Mouse (Mus musculus): ENCODE measurements at regions not wholly inside any gene's neighbourhood (a gene's known extent, or its start where the extent isn't known, plus 50 kb on each side); places are given as distances from the start of the nearest gene placed in this dataset.

DNA sequence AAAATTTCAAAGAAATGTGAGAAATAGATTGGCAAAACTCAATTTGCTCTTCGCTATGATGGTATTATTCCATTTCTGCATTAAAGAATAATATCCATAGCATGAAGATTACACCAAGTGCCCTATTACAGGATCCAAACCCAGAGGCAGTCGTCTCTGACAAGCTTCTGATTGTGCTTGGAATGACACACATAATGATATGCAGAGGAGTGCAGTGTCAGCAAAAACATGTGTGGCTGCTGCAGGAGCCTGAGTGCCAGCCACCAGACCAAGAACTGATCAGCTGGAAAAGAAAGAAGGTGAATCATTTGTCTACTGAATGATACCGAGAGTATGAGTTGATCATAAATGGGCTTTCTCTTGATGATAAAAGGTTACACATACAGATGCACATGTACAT, 137.3 kb downstream of the Il15 start:
- CTCF ChIA-PET = no interaction called here
- POLR2A ChIA-PET = no interaction called here

DNA sequence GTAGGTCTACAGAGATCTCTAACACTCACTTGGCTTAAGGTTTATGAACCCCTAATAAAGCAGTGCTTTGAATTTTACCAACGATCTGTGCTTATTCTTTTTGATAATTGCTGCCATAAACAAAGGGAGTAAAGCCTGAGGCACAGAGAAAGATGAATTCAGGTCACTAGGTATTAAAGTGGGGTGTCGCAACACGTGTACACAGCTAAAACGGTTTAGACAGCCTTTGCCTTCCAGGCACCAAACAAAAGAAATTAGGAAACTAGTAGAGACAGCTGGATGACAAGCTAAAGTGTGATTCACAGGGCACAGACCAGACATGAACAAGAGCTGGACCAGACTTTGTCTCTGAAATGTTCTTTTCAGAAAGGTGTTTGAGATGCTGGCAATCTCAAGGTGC, 140.8 kb downstream of the Il15 start:
- CTCF ChIA-PET = no interaction called here
- POLR2A ChIA-PET = no interaction called here

GRCm38 (mm10) chr8:82260613-82261012, 142.4 kb downstream of the Il15 start:
- ChIA-PET POLR2A (no interaction called here), CTCF (no interaction called here)

GRCm38 (mm10) chr8:82255815-82256214, 147.2 kb downstream of the Il15 start:
- ChIA-PET POLR2A (no interaction called here), CTCF (interaction anchor here in 1 of 4 experiments (0.8 kb wide), 1 partner anchor 28 kb away, joined by 3 read pairs; no protein-coding TSS in a partner anchor)

DNA sequence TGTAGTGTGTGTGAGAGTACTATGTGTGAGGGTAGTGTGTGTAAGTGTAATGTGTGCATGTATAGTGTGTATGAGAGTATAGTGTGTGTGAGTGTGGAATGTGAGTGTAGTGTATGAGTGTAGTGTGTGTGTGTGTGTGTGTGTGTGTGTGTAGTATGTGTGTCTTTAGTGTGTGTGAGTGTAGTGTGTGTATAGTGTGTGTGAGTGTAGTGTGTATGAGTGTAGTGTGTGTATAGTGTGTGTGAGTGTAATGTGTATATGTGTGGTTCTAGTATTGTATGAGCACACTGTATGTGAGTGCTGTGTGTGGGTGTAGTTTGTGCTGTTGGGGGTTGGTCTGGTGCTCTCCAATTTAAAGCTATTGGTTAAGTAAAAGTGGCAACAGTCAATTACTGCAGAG, 150.6 kb downstream of the Il15 start:
- ChIA-PET CTCF (no interaction called here), POLR2A (no interaction called here)

DNA sequence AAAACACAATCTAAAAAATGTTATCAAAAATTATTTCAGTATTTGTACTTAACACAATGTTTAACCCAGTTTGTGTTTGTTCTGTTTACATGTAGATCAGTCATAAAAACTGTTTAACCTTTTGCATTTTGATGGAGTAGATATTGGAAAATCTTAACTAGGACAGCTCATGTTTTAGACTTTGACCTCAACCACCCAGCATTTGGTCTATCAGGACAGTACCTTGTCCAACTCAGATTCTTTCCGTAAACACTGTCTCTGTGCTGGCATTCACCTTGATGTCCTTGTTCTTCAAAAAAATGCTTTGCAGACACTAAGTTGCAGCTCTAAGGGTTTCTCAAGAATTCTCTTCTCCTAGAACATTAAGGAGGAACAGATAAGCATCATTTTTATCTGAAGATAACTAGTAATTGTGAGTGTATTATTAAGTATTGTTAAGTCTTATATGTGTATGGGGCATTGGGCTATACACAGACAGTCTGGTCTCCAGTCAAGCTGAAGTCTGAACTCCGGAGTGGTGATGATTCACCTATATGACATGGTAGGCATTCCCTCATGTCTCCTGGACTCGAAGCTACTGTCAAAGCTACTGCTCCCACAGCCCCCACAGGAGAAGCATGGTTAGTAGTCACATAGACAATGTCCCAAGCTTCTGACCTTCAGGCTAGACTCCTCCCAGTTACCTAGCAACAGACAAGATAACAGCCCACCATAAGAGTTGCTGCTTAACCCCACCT, 153.0 kb downstream of the Il15 start:
- ChIA-PET POLR2A (no interaction called here), CTCF (no interaction called here)

- ChIA-PET POLR2A (no interaction called here), CTCF (no interaction called here)
Measured at GRCm38 (mm10) chr8:82244076-82244475, 158.9 kb downstream of the Il15 start.

GRCm38 (mm10) chr8:82229883-82230282, 173.1 kb downstream of the Il15 start:
- POLR2A ChIA-PET = no interaction called here
- CTCF ChIA-PET = no interaction called here

GRCm38 (mm10) chr8:82201746-82202145, 201.3 kb downstream of the Il15 start:
- ChIA-PET CTCF (no interaction called here), POLR2A (no interaction called here)

DNA sequence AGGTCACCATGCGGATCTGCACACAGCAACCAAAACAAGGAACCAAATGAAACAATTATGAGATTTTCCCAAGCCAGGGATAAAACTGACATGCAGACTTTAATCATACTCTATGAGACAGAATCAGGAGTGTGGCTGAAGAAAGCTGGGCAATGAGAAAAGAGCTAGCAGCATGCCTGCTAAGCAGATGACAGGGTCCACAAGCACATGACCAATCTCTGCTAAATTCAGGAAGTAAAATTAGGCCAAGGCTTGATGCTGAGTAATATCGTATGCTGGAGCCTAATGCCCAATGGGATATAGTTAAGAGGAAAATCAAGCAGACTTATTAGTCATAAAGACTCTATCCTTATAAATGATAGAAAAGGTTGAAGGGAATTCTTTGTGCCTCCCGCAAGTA, 202.8 kb downstream of the Il15 start:
- ChIA-PET CTCF (no interaction called here), POLR2A (no interaction called here)

DNA sequence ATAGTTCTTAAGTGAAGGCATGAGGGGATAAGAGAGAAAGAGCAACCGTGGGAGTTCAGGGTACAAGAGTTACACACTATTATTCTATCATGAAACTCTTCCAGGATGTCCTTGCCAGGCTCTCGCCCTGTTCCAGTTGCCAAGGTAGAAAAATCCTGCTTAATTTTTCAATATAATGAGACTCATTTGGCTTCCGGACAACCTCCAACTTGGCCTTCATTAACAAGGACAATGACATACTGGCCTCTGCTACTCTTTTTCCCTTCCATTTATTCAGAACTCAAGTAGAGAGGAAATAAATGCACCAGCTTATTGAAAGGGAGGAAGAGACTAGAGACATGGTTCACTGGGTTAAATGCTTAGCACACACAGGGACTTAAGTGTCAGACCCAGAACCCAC, 206.5 kb downstream of the Il15 start:
- ChIA-PET POLR2A (no interaction called here), CTCF (no interaction called here)

GRCm38 (mm10) chr8:82195112-82195511, 207.9 kb downstream of the Il15 start:
- ChIA-PET POLR2A (no interaction called here), CTCF (no interaction called here)

- ChIA-PET POLR2A (no interaction called here), CTCF (no interaction called here)
Measured at GRCm38 (mm10) chr8:82191011-82191410, 212.0 kb downstream of the Il15 start.

DNA sequence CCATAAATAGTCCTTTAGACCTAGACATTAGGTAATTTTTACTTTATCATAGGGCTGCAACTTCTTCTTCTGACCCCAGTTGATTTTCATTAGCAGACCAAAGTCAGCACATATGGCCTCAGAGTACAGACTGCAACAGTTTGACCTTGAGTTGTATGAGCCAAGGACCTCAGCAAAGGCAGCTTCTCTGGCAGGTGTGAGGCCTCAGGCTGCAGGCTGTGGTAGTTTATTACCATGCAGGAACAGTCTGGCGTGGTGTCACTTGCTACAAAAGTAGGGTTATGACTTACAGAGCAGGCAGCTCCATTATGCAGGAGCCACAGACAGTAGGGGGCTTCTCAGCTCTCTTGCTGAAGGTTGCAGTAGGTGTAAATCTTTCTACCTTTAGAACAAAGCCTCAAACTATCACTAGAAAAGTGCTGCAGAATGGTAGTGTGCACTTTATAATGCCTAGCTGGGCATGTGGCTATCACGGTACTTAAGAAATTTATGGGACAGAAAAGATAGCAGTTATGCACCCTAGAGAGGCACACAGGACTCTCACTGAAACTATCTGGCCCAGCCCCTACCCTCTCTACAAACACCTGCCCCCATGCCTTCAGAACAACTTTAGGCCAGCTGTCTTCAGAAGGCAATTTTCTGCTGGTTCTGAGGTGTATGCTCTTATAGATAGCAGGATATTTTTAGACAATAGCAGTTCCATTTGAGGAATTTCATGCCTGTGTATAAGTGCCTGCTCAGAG, 215.7 kb downstream of the Il15 start:
- ChIA-PET POLR2A (no interaction called here), CTCF (interaction anchor here in 1 of 4 experiments (0.5 kb wide), 1 partner anchor 48 kb away, joined by 3 read pairs; no protein-coding TSS in a partner anchor)

DNA sequence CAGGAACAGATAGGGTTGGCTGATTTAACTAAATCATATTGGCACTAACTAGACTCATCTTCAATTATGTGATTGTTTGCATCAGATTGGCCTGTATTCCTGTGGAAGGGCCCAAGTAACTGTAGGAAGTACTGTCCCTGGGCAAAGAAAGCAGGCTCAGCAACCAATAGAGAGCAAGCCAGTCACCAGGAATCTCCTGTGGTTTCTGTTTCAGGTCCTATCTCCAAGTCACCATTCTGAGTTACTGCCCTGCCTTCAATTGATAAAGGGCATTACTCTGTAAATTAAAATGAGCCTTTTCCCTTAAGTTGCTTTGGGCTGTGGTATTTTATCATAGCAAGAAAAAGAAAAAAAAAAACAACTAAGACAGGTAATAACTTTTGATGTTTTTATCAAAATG, 219.0 kb downstream of the Il15 start:
- POLR2A ChIA-PET = no interaction called here
- CTCF ChIA-PET = no interaction called here
